Mouse (Mus musculus) gonadal fat pad, adult 2 months (tissue): Measurements from ENCODE around the gene Vcpkmt. TPM values are rescaled to one million over a fixed set of nuclear protein-coding genes. Genes with fewer than 3 reads are reported as not detected.
"Not testable (repeated sequence)": the region's sequence is repeated elsewhere in the genome, so short reads cannot be mapped to it uniquely, and the experiment has no call there.

ENCODE experiments used
- DNase-seq: peaks from one replicate; pipeline ENCODE4 v3.0.0-alpha.2; 2012; ENCODE audit warnings: low read depth
- polyA plus RNA-seq: library from polyadenylated mRNA; depleted of rRNA; stranded (reverse); fragments of >200 nt; gene quantifications from 2 replicates; pipeline ENCODE4 v1.2.3, GENCODE M21; 2012; rRNA removed

Vcpkmt gene
- polyA plus RNA-seq = 6.1 and 6.4 TPM in 2 replicates

- peak; percentile 26 for DNase-seq
Observed at GRCm38 (mm10) chr12:69582613-69583269, at the start of gene Vcpkmt. Gene Vcpkmt (minus strand): TSS chr12:69583028.

- DNase-seq = not testable (repeated sequence)
Observed at GRCm38 (mm10) chr12:69618590-69618989, 35.8 kb upstream of the Vcpkmt start.

- no peak for DNase-seq
Observed at GRCm38 (mm10) chr12:69604367-69604766, 21.5 kb upstream of the Vcpkmt start.

- DNase-seq = peak; percentile 44
Observed at GRCm38 (mm10) chr12:69597446-69597845, 14.6 kb upstream of the Vcpkmt start.

GRCm38 (mm10) chr12:69593130-69593529, 10.3 kb upstream of the Vcpkmt start:
- DNase-seq = no peak

GRCm38 (mm10) chr12:69583270-69583629, 422 bp upstream of the Vcpkmt start:
- DNase-seq = no peak

GRCm38 (mm10) chr12:69582216-69582612, 614 bp downstream of the Vcpkmt start:
- DNase-seq = no peak

- no peak for DNase-seq
Observed at GRCm38 (mm10) chr12:69579623-69580022, 3.2 kb downstream of the Vcpkmt start.

GRCm38 (mm10) chr12:69576120-69576627, 6.7 kb downstream of the Vcpkmt start:
- no peak for DNase-seq

GRCm38 (mm10) chr12:69573916-69574881, 8.6 kb downstream of the Vcpkmt start:
- peak; percentile 57 for DNase-seq

- DNase-seq = peak; percentile 30
Observed at GRCm38 (mm10) chr12:69573271-69573670, 9.6 kb downstream of the Vcpkmt start.

- DNase-seq = no peak
Observed at GRCm38 (mm10) chr12:69569926-69570325, 12.9 kb downstream of the Vcpkmt start.

GRCm38 (mm10) chr12:69568266-69568665, 14.6 kb downstream of the Vcpkmt start:
- DNase-seq = no peak

- DNase-seq = not testable (repeated sequence)
Observed at GRCm38 (mm10) chr12:69561006-69561405, 21.8 kb downstream of the Vcpkmt start.

- no peak for DNase-seq
Observed at GRCm38 (mm10) chr12:69556221-69556861, 26.5 kb downstream of the Vcpkmt start.

GRCm38 (mm10) chr12:69545456-69546178, 37.2 kb downstream of the Vcpkmt start:
- no peak for DNase-seq

GRCm38 (mm10) chr12:69544994-69545393, 37.8 kb downstream of the Vcpkmt start:
- no peak for DNase-seq

GRCm38 (mm10) chr12:69544562-69544961, 38.3 kb downstream of the Vcpkmt start:
- no peak for DNase-seq

GRCm38 (mm10) chr12:69542376-69542775, 40.5 kb downstream of the Vcpkmt start:
- no peak for DNase-seq

GRCm38 (mm10) chr12:69541663-69542062, 41.2 kb downstream of the Vcpkmt start:
- no peak for DNase-seq

GRCm38 (mm10) chr12:69539353-69539752, 43.5 kb downstream of the Vcpkmt start:
- DNase-seq = no peak
